Mouse (Mus musculus) neutrophil, adult 83 days (primary cell): Measurements from ENCODE around the gene Zfp973. TPM values are rescaled to one million over a fixed set of nuclear protein-coding genes. Genes with fewer than 3 reads are reported as not detected.

Experiments used
- total RNA-seq, 2 experiments: library from RNA; stranded (reverse); gene quantifications; one replicate each; pipeline ENCODE4 v1.2.4; 2023

The Zfp973 gene
- total RNA-seq, result 1 to 10 TPM; 1.2 to 1.6 TPM

GRCm38 (mm10) chr2:176670222-176670621 lies at the start of gene Zfp973:
Gene Zfp973 (plus strand): TSS chr2:176670522.

GRCm38 (mm10) chr2:176636244-176636643 lies 34.1 kb upstream of the Zfp973 start, which contains the start of gene Gm14308:
Gene Gm14308 (minus strand): TSS chr2:176636344.

GRCm38 (mm10) chr2:176708051-176708450 lies 37.7 kb downstream of the Zfp973 start, which contains the start of gene Gm14305:
Gene Gm14305 (plus strand): TSS chr2:176708328.

Other genes with a start within 250 kb of the Zfp973 start
- 1 to 10 TPM in 1 of 2 experiments, not detected in 1; 1.1 TPM for gene Gm14435, start 246.9 kb upstream of the Zfp973 start, total RNA-seq
- gene Gm14434, start 183.7 kb upstream of the Zfp973 start, total RNA-seq, result not detected
- gene Zfp967, start 149.5 kb upstream of the Zfp973 start, total RNA-seq, result not detected
- gene Gm14308, start 34.2 kb upstream of the Zfp973 start, total RNA-seq, result not detected
- 1 to 10 TPM in 1 of 2 experiments, under 1 TPM in 1; 0.40 to 1.3 TPM for gene Gm14305, start 37.8 kb downstream of the Zfp973 start, total RNA-seq
- gene Gm14295, start 128.1 kb downstream of the Zfp973 start, total RNA-seq, result under 1 TPM; 0.42 to 0.51 TPM
- gene Gm14408, start 160.6 kb downstream of the Zfp973 start, total RNA-seq, result not detected